Mouse (Mus musculus) CH12.LX (cell line): ENCODE data around the gene Smim20.

ENCODE experiments used
- BHLHE40 ChIP-seq: IDR thresholded peaks from 2 replicates; pipeline ENCODE4 v1.6.1; 2011; ENCODE audit warnings: mild to moderate bottlenecking, low read depth, low read length, improper control_type of control experiment
- ZNF384 ChIP-seq: IDR thresholded peaks from 2 replicates; pipeline ENCODE4 v1.6.1; 2012; ENCODE audit warnings: low read depth, low read length, improper control_type of control experiment, inconsistent platforms

DNA sequence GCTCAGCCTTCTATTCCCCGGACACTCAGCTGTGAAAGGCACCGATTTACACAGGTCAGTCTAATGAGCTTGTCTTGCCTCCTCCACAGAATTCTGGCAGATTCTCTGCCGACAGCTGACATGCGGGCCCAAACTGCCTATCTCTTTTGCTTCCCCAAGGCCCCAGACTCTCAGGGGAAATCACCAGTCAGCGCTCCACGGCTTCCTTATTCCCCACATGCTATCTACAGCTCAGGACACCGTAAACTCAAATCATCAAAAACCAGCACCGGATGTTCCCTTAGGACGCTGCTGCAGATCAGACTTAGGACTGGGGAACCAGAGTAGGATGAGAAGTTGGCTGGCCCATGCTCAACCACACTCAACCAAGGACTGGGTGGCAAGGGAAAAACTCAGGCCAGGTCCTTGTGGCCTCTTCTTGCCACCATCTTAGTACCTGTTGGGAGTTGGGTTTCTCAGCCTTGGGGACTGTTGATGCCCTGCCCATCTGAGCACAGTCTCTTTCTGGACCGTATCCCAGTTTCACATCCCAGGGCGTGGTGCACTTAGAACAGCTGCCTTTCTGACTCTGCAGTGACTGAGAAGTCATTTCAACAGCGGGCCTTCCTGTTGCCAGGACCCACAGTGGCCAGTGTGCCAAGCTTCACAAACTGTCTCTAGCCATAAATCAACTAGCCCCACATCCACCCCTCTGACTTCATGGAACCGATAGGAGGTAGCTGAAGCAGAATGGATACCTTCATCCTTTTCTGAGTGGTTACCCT is 47.7 kb downstream of the Smim20 start:
- TF ChIP-seq ZNF384 (no peak), BHLHE40 (no peak)
